Comparison of ENCODE assay signal across 20 mouse cellular contexts in the genomic region with DNA sequence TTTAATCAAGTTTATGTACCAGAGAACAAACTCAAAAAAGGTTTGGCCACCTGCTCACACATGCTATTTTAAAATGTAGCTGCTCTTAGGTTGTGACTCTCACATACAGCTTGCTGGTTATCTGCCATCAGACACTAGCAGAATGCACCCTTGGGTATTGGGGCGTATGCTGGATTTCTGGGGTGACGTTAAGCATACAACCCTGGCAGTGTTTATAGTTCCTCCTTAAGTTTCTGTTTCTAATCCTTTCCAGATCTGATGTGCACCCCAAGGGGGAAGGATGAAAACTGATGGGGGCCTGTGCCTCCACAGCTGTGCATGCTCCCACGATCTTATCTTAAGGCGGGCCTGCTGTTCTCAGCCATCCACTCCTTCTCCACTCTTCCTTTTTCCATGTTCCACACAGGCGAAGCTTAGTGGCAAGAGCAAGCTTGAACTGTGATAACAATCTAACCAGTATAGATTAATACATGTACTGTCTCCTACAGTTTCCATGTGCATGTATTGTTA.
DNase-seq lines count a peak whose midpoint lies in the region; ATAC-seq lines count a peak whose summit lies in the region.
"Had no signal": no experiment of that assay in that cellular context is flagged by ENCODE, and none has a peak within 500 bp of the region (broad histone marks: within the 10 kb centered on the region; RNA-seq: fewer than 3 reads in every experiment).

No protein-coding gene starts in this region.

- WGBS in embryonic facial prominence, embryonic 12.5 days: 49% methylated on average over 5 of the region's 5 CpGs
- WGBS in embryonic facial prominence, embryonic 10.5 days: 74% methylated on average over 5 of the region's 5 CpGs
- WGBS in heart, embryonic 11.5 days (ENCODE audit: insufficient replicate concordance): 66% methylated on average over 5 of the region's 5 CpGs

- 0 out of 2 replicates have a peak, but pooled peaks cover 3% of the 10 kb centered on the region for H3K4me1 ChIP-seq in embryonic facial prominence, embryonic 12.5 days
- H3K4me1 ChIP-seq in embryonic facial prominence, embryonic 10.5 days: peaks cover 8% of the 10 kb centered on the region
- H3K4me1 ChIP-seq in heart, embryonic 11.5 days (ENCODE audit: control insufficient read depth, insufficient read depth, low read length): no peaks in the 10 kb centered on the region
- H3K4me1 ChIP-seq: heart, embryonic 13.5 days; hindbrain, embryonic 13.5 days had no signal

- ATAC-seq in embryonic facial prominence, embryonic 12.5 days (ENCODE audit: insufficient number of reproducible peaks, insufficient read depth, low FRiP score, low TSS enrichment): peak; percentile 35; the same call in 1 of the 2 replicates
- ATAC-seq in heart, embryonic 11.5 days (replicated peaks; ENCODE audit: insufficient number of reproducible peaks, low FRiP score, low TSS enrichment): no peak
- ATAC-seq: activated CD4-positive, CD25-positive, alpha-beta regulatory T cell, adult 4 months; forebrain, embryonic 16.5 days; hindbrain, postnatal 0 days; Patski had no signal

- H3K9ac ChIP-seq in embryonic facial prominence, embryonic 12.5 days: no peak overlapping the region
- H3K9ac ChIP-seq in heart, embryonic 11.5 days (ENCODE audit: low read depth, low read length): no peak overlapping the region
- H3K9ac ChIP-seq: heart, embryonic 13.5 days; hindbrain, embryonic 13.5 days had no signal

- no peaks in the 10 kb centered on the region for H3K36me3 ChIP-seq in embryonic facial prominence, embryonic 12.5 days
- H3K36me3 ChIP-seq in embryonic facial prominence, embryonic 10.5 days (replicated peaks): no peaks in the 10 kb centered on the region
- H3K36me3 ChIP-seq in heart, embryonic 11.5 days (ENCODE audit: control insufficient read depth, insufficient read depth, low read length): no peaks in the 10 kb centered on the region
- H3K36me3 ChIP-seq: heart, embryonic 13.5 days; hindbrain, embryonic 13.5 days had no signal

- H3K27me3 ChIP-seq in embryonic facial prominence, embryonic 12.5 days: no peaks in the 10 kb centered on the region
- H3K27me3 ChIP-seq in embryonic facial prominence, embryonic 10.5 days (replicated peaks; ENCODE audit: low read depth, poor library complexity, severe bottlenecking): no peaks in the 10 kb centered on the region
- no peaks in the 10 kb centered on the region for H3K27me3 ChIP-seq in heart, embryonic 11.5 days (ENCODE audit: control insufficient read depth, insufficient read depth, low read length)
- H3K27me3 ChIP-seq: heart, embryonic 13.5 days; hindbrain, embryonic 13.5 days had no signal

- H3K27ac ChIP-seq in embryonic facial prominence, embryonic 12.5 days: no peak overlapping the region
- H3K27ac ChIP-seq in embryonic facial prominence, embryonic 10.5 days (replicated peaks): no peak overlapping the region
- no peak overlapping the region for H3K27ac ChIP-seq in heart, embryonic 11.5 days (ENCODE audit: low read depth, low read length)
- H3K27ac ChIP-seq: heart, embryonic 13.5 days; hindbrain, embryonic 13.5 days; hindbrain, postnatal 0 days had no signal

- DNase-seq in embryonic facial prominence, embryonic 10.5 days (ENCODE audit: low spot score): no peak
- DNase-seq in heart, adult 8-10 months (ENCODE audit: low spot score): peak; percentile 1
- DNase-seq in A20 (ENCODE audit: low read depth, low spot score): peak; percentile 14
- peak; percentile 16 for DNase-seq in gastrocnemius, postnatal 25 days
- no peak for DNase-seq in lung, postnatal 36 days
- DNase-seq in layer of hippocampus, adult 9-10 months (ENCODE audit: low spot score): no peak
- DNase-seq: adrenal gland, postnatal 14 days; cerebellum, adult 18-20 months; cerebellum, adult 9-11 months; cerebellum, postnatal 36 days; heart, adult 11 months; kidney, adult 11 months had no signal

- H3K9me3 ChIP-seq in embryonic facial prominence, embryonic 12.5 days: no peaks in the 10 kb centered on the region
- H3K9me3 ChIP-seq in embryonic facial prominence, embryonic 10.5 days: no peaks in the 10 kb centered on the region
- no peaks in the 10 kb centered on the region for H3K9me3 ChIP-seq in heart, embryonic 11.5 days (replicated peaks; ENCODE audit: control insufficient read depth, low read length)
- H3K9me3 ChIP-seq: heart, embryonic 13.5 days; hindbrain, embryonic 13.5 days had no signal

- H3K4me2 ChIP-seq in embryonic facial prominence, embryonic 12.5 days (replicated peaks): no peak overlapping the region
- H3K4me2 ChIP-seq in heart, embryonic 11.5 days: no peak overlapping the region
- H3K4me2 ChIP-seq: heart, embryonic 13.5 days; hindbrain, embryonic 13.5 days had no signal

- no peak overlapping the region for H3K4me3 ChIP-seq in embryonic facial prominence, embryonic 12.5 days
- no peak overlapping the region for H3K4me3 ChIP-seq in embryonic facial prominence, embryonic 10.5 days
- H3K4me3 ChIP-seq in heart, embryonic 11.5 days (ENCODE audit: low read depth, low read length): no peak overlapping the region
- H3K4me3 ChIP-seq: heart, embryonic 13.5 days; hindbrain, embryonic 13.5 days had no signal

Comparison
In these comparisons a context has a peak if more than half of its experiments do, and no peak if none do; other contexts are left out.
1. DNase-seq: peak in heart, adult 8-10 months (single experiment), A20 (single experiment) and gastrocnemius, postnatal 25 days (single experiment); none in embryonic facial prominence, embryonic 10.5 days (single experiment), lung, postnatal 36 days (single experiment) and layer of hippocampus, adult 9-10 months (single experiment).